Mouse (Mus musculus) spleen, adult 12 weeks (tissue): Measurements from ENCODE around the gene Gm9922.

Experiments
- DNase-seq: peaks from one replicate; pipeline ENCODE4 v3.0.0; 2022; ENCODE audit warnings: low spot score

Gene Gm9922

GRCm38 (mm10) chr14:101729237-101729971 lies at the start of gene Gm9922, which contains the start of gene Lmo7:
Gm9922 (minus strand) TSS chr14:101729814.
Lmo7 (plus strand) TSS chr14:101729957.
- DNase-seq = no peak

DNA sequence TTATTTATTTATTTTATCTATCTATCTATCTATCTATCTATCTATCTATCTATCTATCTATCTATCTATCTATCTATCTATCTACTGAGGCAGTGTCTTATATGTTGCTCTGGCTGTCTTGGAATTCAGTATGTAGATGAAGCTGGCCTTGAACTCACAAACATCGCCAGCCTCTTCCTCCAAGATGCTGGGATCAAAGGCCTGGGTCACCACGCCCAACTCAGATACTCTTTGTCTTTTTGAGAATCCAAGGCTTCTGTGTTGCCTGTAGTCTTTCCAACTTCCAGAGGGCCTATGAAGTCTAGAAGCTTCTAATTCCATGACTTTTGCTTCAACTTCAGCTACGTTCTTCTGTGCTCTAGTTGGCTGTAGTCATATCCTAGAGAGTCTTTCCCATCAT lies 48.8 kb upstream of the Gm9922 start:
- DNase-seq = no peak

GRCm38 (mm10) chr14:101777129-101777493 lies 47.5 kb upstream of the Gm9922 start:
- DNase-seq = no peak

- no peak for DNase-seq
These were observed 46.9 kb upstream of the Gm9922 start for GRCm38 (mm10) chr14:101776296-101777128.

DNA sequence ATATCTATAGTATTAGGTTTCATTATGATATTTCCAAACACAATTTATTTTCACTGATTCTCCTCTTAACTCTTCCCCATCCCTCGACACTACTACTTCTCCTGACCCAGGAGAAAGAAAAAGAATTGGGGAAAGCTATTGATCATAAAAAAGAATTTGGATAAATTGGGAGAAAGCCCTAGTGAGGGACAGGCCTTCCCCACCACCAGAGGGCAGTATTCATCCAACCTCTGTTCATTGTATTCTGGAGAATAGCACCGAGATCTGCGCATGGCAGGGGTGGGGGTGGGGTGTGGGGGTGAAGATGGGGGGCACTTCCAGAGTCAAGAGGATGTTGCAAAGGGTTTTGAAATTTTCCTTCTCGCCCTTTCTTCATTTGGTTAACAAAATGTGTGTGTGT lies 45.0 kb upstream of the Gm9922 start:
- no peak for DNase-seq

DNA sequence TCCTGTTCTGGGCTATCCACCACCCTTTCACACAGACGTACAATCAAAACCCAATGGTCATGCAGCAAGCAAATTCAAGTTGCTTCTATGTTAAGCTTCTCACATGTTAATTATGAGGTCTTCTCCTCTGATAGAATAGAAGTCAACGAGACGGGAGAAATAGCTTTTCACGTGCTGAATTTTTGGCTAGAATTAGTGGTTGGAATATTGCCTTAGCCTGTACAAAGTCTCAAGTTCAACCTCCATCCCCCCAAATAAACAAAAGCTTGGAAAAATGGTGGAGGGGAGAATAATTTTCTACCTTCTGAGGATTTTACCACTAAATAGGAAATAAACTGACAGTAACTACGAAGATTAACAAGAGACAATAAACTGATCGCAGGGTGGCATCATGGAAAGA lies 42.1 kb upstream of the Gm9922 start:
- DNase-seq = no peak

GRCm38 (mm10) chr14:101771336-101771735 lies 41.7 kb upstream of the Gm9922 start:
- no peak for DNase-seq

- no peak for DNase-seq
These were observed 34.2 kb upstream of the Gm9922 start for GRCm38 (mm10) chr14:101763762-101764295.

- no peak for DNase-seq
These were observed 32.7 kb upstream of the Gm9922 start for GRCm38 (mm10) chr14:101762267-101762666.

GRCm38 (mm10) chr14:101755425-101755824 lies 25.8 kb upstream of the Gm9922 start:
- no peak for DNase-seq

DNA sequence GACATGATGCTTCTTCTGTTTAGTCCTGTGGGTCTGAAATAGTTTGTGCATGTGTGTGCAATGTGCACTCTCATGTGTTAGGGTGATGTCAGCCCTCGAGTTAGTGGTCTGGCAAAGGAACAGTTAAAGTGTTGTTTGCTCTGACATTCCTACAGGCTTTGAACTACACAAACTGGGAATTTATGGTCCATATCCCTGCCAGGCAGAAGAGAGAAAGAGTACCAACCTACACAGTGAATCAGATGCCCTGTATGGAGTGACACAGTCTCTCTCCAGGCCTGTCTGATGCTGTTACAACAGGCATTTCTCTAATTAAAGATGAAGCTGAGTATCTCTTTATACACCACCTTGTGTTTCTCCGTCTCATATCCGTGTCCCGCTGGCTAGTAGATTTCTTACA lies 21.3 kb upstream of the Gm9922 start:
- no peak for DNase-seq

GRCm38 (mm10) chr14:101748436-101748835 lies 18.8 kb upstream of the Gm9922 start:
- no peak for DNase-seq

GRCm38 (mm10) chr14:101747811-101748210 lies 18.2 kb upstream of the Gm9922 start:
- no peak for DNase-seq

- no peak for DNase-seq
These were observed 17.0 kb upstream of the Gm9922 start for GRCm38 (mm10) chr14:101746635-101747034.

DNA sequence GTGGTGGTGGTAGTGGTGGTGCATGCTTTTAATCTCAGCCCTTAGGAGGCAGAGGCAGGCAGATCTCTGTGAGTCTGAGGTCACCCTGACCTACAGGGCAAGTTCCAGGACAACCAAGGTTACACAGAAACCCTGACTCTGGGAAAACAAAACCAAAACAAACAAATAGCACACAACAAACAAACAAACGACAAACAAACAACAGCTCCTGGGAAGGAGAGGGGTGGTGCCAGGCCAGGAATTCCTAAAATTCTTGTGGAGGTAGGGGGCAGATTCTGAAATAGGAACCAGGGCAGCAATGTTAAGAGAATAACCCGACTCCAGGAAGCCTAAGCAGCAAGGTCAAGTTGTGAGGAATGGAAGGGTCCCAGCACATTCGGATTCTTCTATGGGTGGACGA lies 7.9 kb upstream of the Gm9922 start:
- no peak for DNase-seq

DNA sequence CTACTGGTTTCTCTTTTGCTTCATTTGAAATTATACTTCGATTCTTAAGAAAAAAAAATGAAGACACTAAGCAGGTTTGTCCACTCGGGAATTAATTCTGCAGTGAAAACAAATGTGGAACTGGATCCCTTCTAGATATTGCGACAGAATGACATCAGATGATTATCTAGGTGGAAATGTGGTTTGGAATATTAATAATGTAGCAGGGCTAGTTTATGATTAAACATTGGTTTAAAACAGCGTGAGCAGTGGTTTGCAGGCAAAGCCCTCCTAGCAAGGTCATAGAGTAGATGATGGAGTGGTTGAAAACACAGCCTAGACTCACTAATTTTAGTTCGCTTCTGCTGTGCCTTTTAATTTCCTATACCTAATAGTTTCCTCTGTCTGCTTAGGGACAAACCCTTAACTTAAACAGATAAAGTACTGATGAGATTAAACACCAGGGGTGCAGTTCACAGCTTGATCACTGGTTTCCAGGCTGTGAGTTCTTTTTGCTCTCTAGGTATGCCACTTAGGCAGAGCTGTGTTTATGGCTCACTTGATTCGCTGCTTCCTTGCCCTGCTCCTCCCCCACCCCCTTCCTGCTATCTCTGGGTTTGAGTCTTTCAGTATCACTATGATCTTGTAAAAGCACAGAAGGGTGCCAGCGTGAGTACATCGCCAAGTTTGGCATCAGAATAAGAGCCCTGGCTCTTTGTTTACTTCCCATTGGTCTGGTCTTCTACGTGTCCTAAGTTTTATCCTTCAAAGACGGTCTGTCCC lies 4.1 kb upstream of the Gm9922 start:
- no peak for DNase-seq

GRCm38 (mm10) chr14:101729972-101730692 lies 518 bp upstream of the Gm9922 start:
- no peak for DNase-seq

- DNase-seq = no peak
These were observed 15.2 kb downstream of the Gm9922 start for GRCm38 (mm10) chr14:101714414-101714813.

DNA sequence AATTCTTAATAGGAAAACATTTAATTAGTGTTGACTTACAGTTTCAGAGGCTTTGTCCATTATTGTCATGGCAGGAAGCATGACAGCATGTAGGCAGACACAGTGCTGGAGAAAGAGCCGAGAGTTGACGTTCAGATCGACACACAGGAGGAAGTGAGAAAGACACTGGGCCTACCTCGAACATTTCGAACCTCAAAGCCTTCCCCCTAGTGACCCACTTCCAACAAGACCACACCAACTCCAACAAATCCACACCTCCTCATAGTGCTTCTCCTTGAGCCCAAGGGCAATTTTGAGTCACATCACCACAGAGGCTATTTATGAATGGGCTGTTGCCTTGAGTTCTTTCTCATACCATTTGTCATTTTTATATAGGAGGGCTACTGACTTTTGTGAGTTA lies 22.5 kb downstream of the Gm9922 start:
- DNase-seq = no peak

GRCm38 (mm10) chr14:101704479-101704878 lies 25.1 kb downstream of the Gm9922 start:
- no peak for DNase-seq

- DNase-seq = no peak
These were observed 41.2 kb downstream of the Gm9922 start for GRCm38 (mm10) chr14:101688406-101688805.

- no peak for DNase-seq
These were observed 41.9 kb downstream of the Gm9922 start for GRCm38 (mm10) chr14:101687696-101688095.
